ENCODE assay signal across 22 mouse cellular contexts in genomic region chr9:87529908-87530307, GRCm38 (mm10).
"Had no signal": no experiment of that assay in that cellular context is flagged by ENCODE, and none has a peak within 500 bp of the region (broad histone marks: within the 10 kb centered on the region; RNA-seq: fewer than 3 reads in every experiment).

No protein-coding gene starts in this region.

- H3K27ac ChIP-seq: layer of hippocampus, adult 2 months; limb, embryonic 10.5 days; limb, embryonic 13.5 days; liver, embryonic 12.5 days; liver, embryonic 15.5 days; macrophage; midbrain, embryonic 10.5 days; midbrain, embryonic 13.5 days; stomach, postnatal 0 days had no signal

- ATAC-seq: intestine, postnatal 0 days; liver, embryonic 12.5 days; midbrain, embryonic 13.5 days; midbrain, embryonic 16.5 days had no signal

- H3K9me3 ChIP-seq: limb, embryonic 10.5 days; limb, embryonic 13.5 days; liver, embryonic 12.5 days; liver, embryonic 15.5 days; midbrain, embryonic 10.5 days; midbrain, embryonic 13.5 days had no signal

- H3K4me3 ChIP-seq: layer of hippocampus, adult 2 months; limb, embryonic 10.5 days; limb, embryonic 13.5 days; liver, embryonic 12.5 days; liver, embryonic 15.5 days; midbrain, embryonic 10.5 days; midbrain, embryonic 13.5 days had no signal

- H3K9ac ChIP-seq: limb, embryonic 13.5 days; liver, embryonic 12.5 days; liver, embryonic 15.5 days; midbrain, embryonic 13.5 days had no signal

- H3K27me3 ChIP-seq: limb, embryonic 13.5 days; liver, embryonic 12.5 days; liver, embryonic 15.5 days; midbrain, embryonic 13.5 days had no signal

- H3K4me2 ChIP-seq: limb, embryonic 13.5 days; liver, embryonic 12.5 days; liver, embryonic 15.5 days; midbrain, embryonic 13.5 days had no signal

- DNase-seq: kidney, adult 8-10 months; kidney, postnatal 14 days; layer of hippocampus, adult 9-11 months; liver; lung, adult 18-20 months; right cerebral cortex, adult 18-20 months; right cerebral cortex, postnatal 14 days; right cerebral cortex, postnatal 4 days; thymus, adult 2 months; thymus, postnatal 14 days; thymus, postnatal 4 days had no signal

- H3K36me3 ChIP-seq: limb, embryonic 10.5 days; limb, embryonic 13.5 days; liver, embryonic 12.5 days; liver, embryonic 15.5 days; midbrain, embryonic 10.5 days; midbrain, embryonic 13.5 days had no signal

- H3K4me1 ChIP-seq: limb, embryonic 10.5 days; limb, embryonic 13.5 days; liver, embryonic 12.5 days; liver, embryonic 15.5 days had no signal
